In the genomic region with DNA sequence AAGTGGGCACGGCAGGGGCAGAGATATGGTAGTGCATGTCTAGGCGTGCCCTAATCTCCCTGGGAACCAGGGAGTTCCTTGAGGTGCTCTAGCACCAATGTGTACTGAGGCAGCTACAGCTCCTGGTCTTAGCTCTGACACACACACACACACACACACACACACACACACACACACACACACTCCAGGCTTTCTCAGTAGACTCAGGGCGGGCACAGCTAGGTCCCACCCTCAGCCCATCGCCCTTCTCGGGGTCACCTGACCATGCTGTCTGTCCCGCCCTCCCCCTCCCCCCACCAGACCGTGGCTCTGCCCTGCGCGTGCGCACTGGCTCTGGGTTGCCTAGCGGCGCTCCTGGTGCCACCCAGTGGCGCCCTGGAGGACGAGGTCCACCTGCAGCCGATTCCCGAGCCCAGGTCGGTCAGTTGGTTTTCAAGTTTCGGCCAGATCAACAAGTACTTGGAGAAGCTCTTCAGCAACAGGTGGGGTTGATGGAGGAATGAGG, we compare ENCODE assay signal across 9 mouse cellular contexts. TPM values are rescaled to one million over a fixed set of nuclear protein-coding genes. Genes with fewer than 3 reads are reported as not detected.
DNase-seq lines count a peak whose midpoint lies in the region; ATAC-seq lines count a peak whose summit lies in the region.
"Had no signal": no experiment of that assay in that cellular context is flagged by ENCODE, and none has a peak within 500 bp of the region (broad histone marks: within the 10 kb centered on the region; RNA-seq: fewer than 3 reads in every experiment).

No protein-coding gene starts in this region.

- peak overlapping the region; percentile 39; the same call in 1 of the 2 replicates for H3K9ac ChIP-seq in forebrain, embryonic 11.5 days (ENCODE audit: low read length)

- H3K27me3 ChIP-seq in forebrain, embryonic 11.5 days (ENCODE audit: control insufficient read depth, insufficient read depth, low read length) = peaks cover 2% of the 10 kb centered on the region; the same call in 1 of the 2 replicates

- ATAC-seq in cerebellum, adult (ENCODE audit: insufficient number of reproducible peaks, low FRiP score, low TSS enrichment) = peak; percentile 49; the same call in 1 of the 2 replicates
- ATAC-seq in forebrain, embryonic 11.5 days (replicated peaks; ENCODE audit: low FRiP score) = peak; percentile 88

- 7% methylated on average over 17 of the region's 18 CpGs for WGBS in forebrain, embryonic 11.5 days

- H3K4me3 ChIP-seq in forebrain, embryonic 11.5 days (ENCODE audit: low read depth, low read length) = peak overlapping the region; percentile 17; the same call in 1 of the 2 replicates

- H3K36me3 ChIP-seq in forebrain, embryonic 11.5 days (ENCODE audit: control insufficient read depth, insufficient read depth, low read length) = no peaks in the 10 kb centered on the region

- H3K4me1 ChIP-seq in forebrain, embryonic 11.5 days (replicated peaks; ENCODE audit: control insufficient read depth, insufficient read depth, low read length) = peaks cover 3% of the 10 kb centered on the region; the same call in 1 of the 2 replicates

- DNase-seq in MEL-GATA-1-ER (ENCODE audit: extremely low read depth, low read depth) = peak; percentile 84
- peak; percentile 97 for DNase-seq in forebrain, embryonic 11.5 days (ENCODE audit: low spot score)
- peak; percentile 80 for DNase-seq in heart, postnatal 4 days
- DNase-seq in layer of hippocampus, postnatal 14 days (ENCODE audit: low spot score in 2 of 2) = peak; percentile 60 to 68
- peak; percentile 65 for DNase-seq in lung, postnatal 25 days (ENCODE audit: low spot score)
- peak; percentile 78 to 83 for DNase-seq in right cerebral cortex, postnatal 10 days (ENCODE audit: low spot score in 2 of 2)
- DNase-seq in urinary bladder, postnatal 4 days (ENCODE audit: low spot score in 2 of 2) = peak; percentile 73 to 80

- no peaks in the 10 kb centered on the region for H3K9me3 ChIP-seq in forebrain, embryonic 11.5 days (ENCODE audit: control insufficient read depth, low read length)

- H3K27ac ChIP-seq in forebrain, embryonic 11.5 days (ENCODE audit: low read depth, low read length) = no peak overlapping the region

- H3K4me2 ChIP-seq in forebrain, embryonic 11.5 days (ENCODE audit: low read depth, low read length, severe bottlenecking) = peak overlapping the region; percentile 50

RNA-seq across cellular contexts. Expression of gene Ppy, which starts 4.2 kb away (rescaled TPM):
- not detected in 2 replicates for polyA plus RNA-seq in forebrain, embryonic 11.5 days (2014; fragmentation: Nextera tagmentation; extraction: Ambion mirVana)
- not detected for total RNA-seq in heart, postnatal 4 days (2021)
- not detected for total RNA-seq in layer of hippocampus, postnatal 14 days (2021)
- total RNA-seq: left cerebral cortex, postnatal 10 days had no signal

RNA-seq across cellular contexts. Expression of gene Mpp2, which starts 8.6 kb away (rescaled TPM):
- 18.2 and 19.6 TPM in 2 replicates for polyA plus RNA-seq in forebrain, embryonic 11.5 days (2014; fragmentation: Nextera tagmentation; extraction: Ambion mirVana)
- 1 to 10 TPM; 6.1 to 7.3 TPM for total RNA-seq in heart, postnatal 4 days (2021)
- 100 to 1,000 TPM; 139 to 144 TPM for total RNA-seq in layer of hippocampus, postnatal 14 days (2021)

RNA-seq across cellular contexts. Expression of gene Pyy, which starts 10.7 kb away (rescaled TPM):
- not detected in 2 replicates for polyA plus RNA-seq in forebrain, embryonic 11.5 days (2014; fragmentation: Nextera tagmentation; extraction: Ambion mirVana)
- not detected for total RNA-seq in heart, postnatal 4 days (2021)
- not detected for total RNA-seq in layer of hippocampus, postnatal 14 days (2021)
- total RNA-seq: left cerebral cortex, postnatal 10 days had no signal

RNA-seq across cellular contexts. Expression of gene Nags, which starts 48.4 kb away (rescaled TPM):
- not detected in 2 replicates for polyA plus RNA-seq in forebrain, embryonic 11.5 days (2014; fragmentation: Nextera tagmentation; extraction: Ambion mirVana)
- total RNA-seq in heart, postnatal 4 days (2021) = not detected
- total RNA-seq in layer of hippocampus, postnatal 14 days (2021) = not detected

RNA-seq across cellular contexts. Expression of gene Cd300lg, which starts 55.6 kb away (rescaled TPM):
- polyA plus RNA-seq in forebrain, embryonic 11.5 days (2014; fragmentation: Nextera tagmentation; extraction: Ambion mirVana) = 0.20 and 0.37 TPM in 2 replicates
- total RNA-seq in heart, postnatal 4 days (2021) = 10 to 100 TPM; 32.3 to 36.2 TPM
- under 1 TPM; 0.24 to 0.32 TPM for total RNA-seq in layer of hippocampus, postnatal 14 days (2021)
- total RNA-seq: left cerebral cortex, postnatal 10 days had no signal

Comparison
In these comparisons a context has a peak if more than half of its experiments do, and no peak if none do; other contexts are left out.
1. RNA of gene Mpp2, which starts 8.6 kb away (total RNA-seq): 139 to 144 TPM in layer of hippocampus, postnatal 14 days; 6.1 to 7.3 TPM in heart, postnatal 4 days; every median in the first group is over 10 times any median in the second.
2. Peak in every context shown above with its lines, with median percentiles within 50 percentile points of each other: DNase-seq.